Mouse (Mus musculus): ENCODE measurements around the gene Slc30a1.

The Slc30a1 gene

GRCm38 (mm10) chr1:191896806-191897552 is 9.6 kb upstream of the Slc30a1 start:
- DNase-seq, result no peak

DNA sequence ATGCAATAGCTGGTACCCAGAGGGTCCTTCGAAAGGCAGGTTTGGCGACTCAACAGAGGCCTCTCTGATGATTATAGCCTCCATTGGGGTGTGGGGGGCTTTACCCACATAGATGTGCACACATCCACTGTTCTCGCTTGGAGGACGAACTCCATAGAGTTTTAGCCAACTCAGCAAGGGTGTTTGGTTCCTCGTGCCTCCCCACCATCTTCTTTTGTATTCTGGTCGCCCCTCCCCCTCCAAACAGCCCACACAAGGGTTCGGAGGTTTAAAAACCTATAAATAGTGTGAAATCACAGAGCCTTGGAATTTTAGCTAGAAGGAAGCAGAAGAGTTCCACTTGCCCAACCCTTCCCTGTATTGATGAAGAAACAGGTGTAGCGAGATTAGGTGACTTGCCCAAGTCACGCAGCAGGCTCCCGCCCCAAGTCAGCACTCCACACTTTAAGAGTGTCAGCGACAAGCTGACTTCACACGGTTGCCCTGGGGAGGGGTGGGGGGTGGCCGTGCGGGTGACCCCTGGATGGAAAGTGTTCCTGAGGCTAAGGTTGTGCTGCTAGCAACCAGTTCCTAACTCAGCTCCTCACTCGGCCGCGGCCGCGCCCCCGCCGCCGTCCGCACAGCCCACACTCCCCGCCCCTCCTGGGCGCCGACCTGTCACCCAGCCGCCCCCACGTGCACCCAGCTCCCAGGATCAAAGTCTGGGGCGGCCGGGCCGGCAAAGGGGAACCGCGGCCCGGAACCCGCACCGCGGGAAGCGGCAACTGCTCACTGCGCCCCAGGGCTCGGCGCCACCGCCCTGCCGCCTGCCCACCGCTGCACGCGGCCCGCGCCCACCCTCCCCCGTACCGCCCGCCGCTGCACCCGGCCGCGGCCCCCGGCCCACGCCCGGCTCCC is 682 bp upstream of the Slc30a1 start:
- no peak for DNase-seq

- DNase-seq, result peak; percentile 83 to 87
Observed at GRCm38 (mm10) chr1:191907431-191907810, 854 bp downstream of the Slc30a1 start.

DNA sequence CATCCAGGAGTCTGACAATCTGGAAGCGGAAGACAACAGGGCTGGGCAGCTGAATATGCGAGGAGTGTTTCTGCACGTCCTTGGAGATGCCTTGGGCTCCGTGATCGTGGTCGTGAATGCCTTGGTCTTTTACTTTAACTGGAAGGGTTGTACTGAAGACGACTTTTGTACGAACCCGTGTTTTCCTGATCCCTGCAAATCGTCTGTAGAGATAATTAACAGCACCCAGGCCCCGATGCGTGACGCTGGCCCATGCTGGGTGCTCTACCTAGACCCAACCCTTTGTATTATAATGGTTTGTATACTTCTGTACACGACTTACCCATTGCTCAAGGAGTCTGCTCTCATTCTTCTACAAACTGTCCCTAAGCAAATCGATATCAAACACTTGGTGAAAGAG is 2.3 kb downstream of the Slc30a1 start:
- DNase-seq, result no peak

GRCm38 (mm10) chr1:191909316-191909715 is 2.7 kb downstream of the Slc30a1 start:
- DNase-seq, result no peak

- no peak for DNase-seq
Observed at GRCm38 (mm10) chr1:191910646-191911045, 4.1 kb downstream of the Slc30a1 start.

DNA sequence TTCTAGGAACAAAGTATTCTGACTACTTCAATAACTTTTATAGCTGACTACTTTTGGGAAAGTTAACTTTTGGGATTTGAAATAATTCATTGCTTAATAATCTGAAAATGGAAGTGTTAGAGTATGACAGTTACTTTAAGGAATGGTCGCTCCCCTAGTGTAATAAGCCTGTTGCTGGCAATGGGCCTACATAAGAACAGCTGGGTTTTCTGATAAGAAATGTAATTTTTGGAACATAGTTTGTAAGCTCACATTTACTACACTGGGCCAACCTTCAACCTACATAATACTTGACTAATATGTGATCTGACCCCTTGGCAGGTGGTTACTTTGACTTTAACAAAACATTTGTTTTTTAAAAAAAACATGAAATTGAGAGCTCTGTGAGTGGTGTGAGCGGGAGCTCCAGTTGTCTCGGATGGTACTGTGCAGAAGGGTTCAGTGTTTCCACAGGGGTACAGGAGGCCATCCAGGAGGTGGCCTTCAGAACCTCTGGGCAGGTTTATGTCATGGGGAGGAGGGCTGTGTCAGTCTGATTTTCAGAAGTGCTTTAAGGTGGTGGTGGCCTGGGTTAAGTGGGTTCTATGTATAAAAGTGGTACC is 4.6 kb downstream of the Slc30a1 start:
- DNase-seq, result no peak

DNA sequence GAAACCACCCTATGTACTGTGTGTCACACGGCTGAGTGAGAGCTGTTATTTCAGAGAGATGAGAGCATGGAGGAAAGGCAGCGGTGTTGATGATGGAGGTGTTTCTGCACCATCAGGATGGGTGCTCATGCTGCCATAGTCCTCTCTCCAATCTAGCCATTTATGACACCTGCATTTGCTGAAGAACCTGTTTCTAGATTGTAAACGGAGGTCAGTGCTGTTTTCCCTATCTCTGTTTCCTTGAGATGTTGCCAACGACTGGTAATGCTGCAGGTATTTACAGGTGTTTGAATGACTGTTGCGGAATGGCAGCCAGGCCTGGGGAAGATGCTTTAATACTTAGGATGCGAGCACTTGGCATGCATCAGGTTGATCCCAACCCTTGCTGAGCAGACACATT is 8.1 kb downstream of the Slc30a1 start:
- DNase-seq, result no peak

DNA sequence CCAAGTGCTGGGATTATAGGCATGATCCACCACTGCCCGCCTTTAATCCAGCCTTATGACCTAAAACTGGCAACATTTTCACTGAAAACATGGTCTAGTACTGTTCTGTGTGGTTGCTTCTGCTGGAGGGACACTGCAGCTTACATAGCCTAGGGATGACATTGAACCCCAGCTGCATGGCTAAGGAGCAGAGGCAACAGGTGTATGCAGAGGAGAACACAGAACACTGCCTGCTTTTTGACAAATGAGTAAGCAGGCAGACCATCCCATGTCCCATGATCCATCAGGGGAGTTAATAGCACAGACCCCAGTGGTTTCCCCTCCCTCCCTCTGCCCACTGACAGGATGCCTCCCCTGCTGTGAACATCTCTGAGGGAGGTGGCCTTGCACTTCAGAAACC is 9.0 kb downstream of the Slc30a1 start:
- no peak for DNase-seq

- no peak for DNase-seq
Observed at GRCm38 (mm10) chr1:191916876-191917275, 10.3 kb downstream of the Slc30a1 start.

- no peak for DNase-seq
Observed at GRCm38 (mm10) chr1:191919336-191919735, 12.8 kb downstream of the Slc30a1 start.

- no peak for DNase-seq
Observed at GRCm38 (mm10) chr1:191921701-191922100, 15.1 kb downstream of the Slc30a1 start.

DNA sequence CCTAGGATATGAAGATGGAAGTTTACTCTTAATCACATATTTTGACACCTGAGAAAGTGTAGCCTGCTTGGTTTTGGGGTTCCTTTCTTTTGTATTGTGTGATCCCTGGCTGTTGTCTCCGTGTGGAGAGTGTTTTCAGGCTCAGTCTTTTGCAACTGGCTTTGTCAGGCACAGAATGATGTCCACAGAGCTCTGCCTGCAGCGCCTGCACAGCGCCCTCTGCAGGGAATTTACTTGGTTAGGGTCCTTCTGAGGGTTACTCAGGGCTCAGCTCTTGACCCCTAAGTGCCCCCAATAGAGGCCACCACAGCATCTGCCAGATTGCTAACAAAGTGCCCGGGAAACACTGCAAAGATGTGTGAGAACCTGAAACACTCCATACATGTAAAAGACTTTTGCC is 18.9 kb downstream of the Slc30a1 start:
- no peak for DNase-seq

GRCm38 (mm10) chr1:191926681-191927080 is 20.1 kb downstream of the Slc30a1 start:
- DNase-seq, result no peak

GRCm38 (mm10) chr1:191928345-191928744 is 21.8 kb downstream of the Slc30a1 start:
- no peak for DNase-seq

- no peak for DNase-seq
Observed at GRCm38 (mm10) chr1:191929065-191929464, 22.5 kb downstream of the Slc30a1 start.

- DNase-seq, result no peak
Observed at GRCm38 (mm10) chr1:191929897-191930524, 23.4 kb downstream of the Slc30a1 start.

DNA sequence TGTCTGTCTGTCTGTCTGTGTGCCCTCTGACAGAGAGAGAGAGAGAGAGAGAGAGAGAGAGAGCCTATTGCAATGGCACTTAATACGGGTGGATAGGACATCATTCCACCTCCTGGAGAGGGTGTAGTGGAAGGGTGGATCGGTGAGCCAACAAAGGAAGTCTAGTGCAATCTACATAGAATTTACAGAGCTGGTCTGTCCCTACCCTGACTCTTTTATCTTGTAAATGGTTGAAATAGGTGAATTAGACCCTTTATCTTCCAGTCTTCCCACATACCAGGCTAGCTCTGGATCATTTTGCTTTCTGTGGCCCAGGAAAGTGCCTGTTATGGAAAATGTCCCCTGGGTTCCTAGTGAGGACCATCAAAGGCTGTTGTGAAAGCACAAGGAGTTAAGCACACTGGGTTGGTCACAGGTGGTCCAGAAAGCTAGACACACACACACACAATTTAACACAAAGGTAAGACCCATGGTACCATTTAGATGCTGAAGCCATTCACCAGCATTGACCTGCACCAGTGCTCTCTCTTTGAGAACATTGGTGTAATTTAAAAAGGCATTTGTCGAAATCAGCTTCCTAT is 24.0 kb downstream of the Slc30a1 start:
- DNase-seq, result no peak

GRCm38 (mm10) chr1:191932286-191932985 is 25.9 kb downstream of the Slc30a1 start:
- no peak for DNase-seq

DNA sequence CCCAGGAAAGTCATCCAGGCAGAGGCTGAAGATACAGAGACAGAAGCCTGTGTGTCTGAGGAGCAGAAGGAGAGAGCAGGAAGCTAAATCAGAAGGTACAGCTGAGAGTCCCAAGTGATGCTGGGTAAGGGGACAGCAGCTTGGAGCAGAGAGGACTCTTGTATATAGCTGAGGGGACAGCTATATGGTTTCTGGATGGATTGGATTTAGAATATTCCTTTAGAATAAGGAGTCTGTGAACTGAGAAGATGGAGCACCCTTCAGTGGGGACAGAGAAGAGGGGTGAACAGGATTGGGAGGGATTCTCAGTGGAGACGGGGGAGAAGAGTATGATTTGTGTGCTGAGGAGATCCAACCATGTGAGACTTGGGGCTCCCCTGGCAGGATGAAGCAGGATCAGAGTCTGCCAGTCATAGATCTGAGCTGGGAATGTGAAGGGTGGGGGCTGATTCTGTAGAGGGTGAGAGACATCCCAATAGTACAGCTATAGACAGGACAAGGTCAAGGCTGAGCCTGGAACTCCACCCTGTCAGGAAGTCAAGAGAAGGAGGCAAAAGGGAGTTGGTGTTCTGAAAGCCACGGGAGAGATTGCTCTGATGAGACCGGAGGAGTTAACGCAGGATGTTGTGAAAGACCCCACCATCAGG is 26.5 kb downstream of the Slc30a1 start:
- DNase-seq, result no peak

GRCm38 (mm10) chr1:191943638-191944037 is 37.1 kb downstream of the Slc30a1 start:
- DNase-seq, result no peak

GRCm38 (mm10) chr1:191945341-191945740 is 38.8 kb downstream of the Slc30a1 start:
- no peak for DNase-seq
